Mouse (Mus musculus) olfactory bulb, adult 2 months (tissue): ENCODE data around the gene C1qa.

Experiments used
- CTCF ChIP-seq: fragments of 200-500 bp; IDR thresholded peaks from 2 replicates; pipeline ENCODE4 v1.5.1; 2012; ENCODE audit warnings: low read depth, mild to moderate bottlenecking, low read length, moderate library complexity; ENCODE audit not compliant: insufficient read depth
- POLR2A ChIP-seq: fragments of 200-500 bp; IDR thresholded peaks from 2 replicates; pipeline ENCODE4 v1.6.1; 2012; ENCODE audit warnings: mild to moderate bottlenecking, low read depth, low read length, moderate library complexity; ENCODE audit not compliant: insufficient read depth

GRCm38 (mm10) chr4:136868371-136868770 lies 30.2 kb downstream of the C1qa start:
- no peak for TF ChIP-seq CTCF
- TF ChIP-seq POLR2A: no peak
